Mouse (Mus musculus): ENCODE measurements around the gene Hck.

- TF ChIP-seq CTCF (IDR thresholded peaks at IDR 0.05; ENCODE audit: extremely low read depth, insufficient read length, insufficient replicate concordance, low read depth, low read length), result 0 out of 2 replicates have a peak, but pooled peaks have one; percentile 3
- TF ChIP-seq POLR2A (IDR thresholded peaks at IDR 0.05; ENCODE audit: low read depth, low read length), result no peak
Measured at GRCm38 (mm10) chr2:153071491-153072184, 36.6 kb upstream of the Hck start.

All from small intestine, adult 2 months (tissue).